Mouse (Mus musculus): ENCODE results near the gene Dnaaf5.

GRCm38 (mm10) chr5:139199636-139199994, 49.6 kb downstream of the Dnaaf5 start:
- TF ChIP-seq CTCF (IDR thresholded peaks at IDR 0.05; ENCODE audit: extremely low read depth, insufficient read depth, insufficient read length, insufficient replicate concordance) (no peak), POLR2A (IDR thresholded peaks at IDR 0.05; ENCODE audit: low read depth, low read length) (no peak)
